Comparison of ENCODE assay signal across 17 mouse cellular contexts in the genomic region with DNA sequence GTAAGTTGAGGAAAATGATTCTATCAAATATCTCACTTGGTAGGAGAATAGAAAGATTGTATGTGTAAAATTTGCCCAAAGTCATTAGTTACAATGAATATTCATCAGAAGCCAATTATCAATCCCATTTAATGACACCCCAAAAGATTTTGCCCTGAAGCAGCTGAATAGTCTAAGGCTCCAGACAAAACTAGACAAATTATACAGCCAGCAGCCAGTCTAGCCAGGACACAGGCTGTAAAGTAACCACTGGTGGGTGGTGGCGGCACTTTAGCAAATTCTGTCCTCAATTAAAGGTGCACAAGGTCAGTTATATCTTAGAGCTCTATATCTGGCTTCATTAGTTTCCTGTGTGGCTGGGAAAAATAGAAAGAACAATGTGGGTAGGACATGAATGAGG.
A peak's percentile ranks its signal among the peaks of the same experiment; 100 is the strongest.
DNase-seq lines count a peak whose midpoint lies in the region; ATAC-seq and TF ChIP-seq lines count a peak whose summit lies in the region.
"Had no signal": no experiment of that assay in that cellular context is flagged by ENCODE, and none has a peak within 500 bp of the region (broad histone marks: within the 10 kb centered on the region; RNA-seq: fewer than 3 reads in every experiment).

No protein-coding gene starts in this region.

- no peak overlapping the region for H3K27ac ChIP-seq in forebrain, embryonic 14.5 days (ENCODE audit: low read depth, low read length)
- H3K27ac ChIP-seq in forebrain, postnatal 0 days (ENCODE audit: low read depth, low read length), result no peak overlapping the region
- no peak overlapping the region for H3K27ac ChIP-seq in forebrain, embryonic 16.5 days (ENCODE audit: low read length)
- no peak overlapping the region for H3K27ac ChIP-seq in forebrain, embryonic 12.5 days
- H3K27ac ChIP-seq: embryonic facial prominence, embryonic 10.5 days; embryonic facial prominence, embryonic 12.5 days had no signal

- no peak for TF ChIP-seq POLR2A in brain, embryonic 14.5 days (IDR thresholded peaks at IDR 0.05; ENCODE audit: borderline replicate concordance, extremely low read depth, insufficient read depth, insufficient read length, poor library complexity, severe bottlenecking)

- ATAC-seq in forebrain, embryonic 14.5 days, result 0 out of 2 replicates have a peak, but pooled peaks have one; percentile 54
- ATAC-seq in forebrain, postnatal 0 days, result no peak
- ATAC-seq in forebrain, embryonic 16.5 days, result peak; percentile 52; the same call in 1 of the 2 replicates
- ATAC-seq in forebrain, embryonic 12.5 days (ENCODE audit: low FRiP score), result no peak

- no peaks in the 10 kb centered on the region for H3K27me3 ChIP-seq in forebrain, embryonic 14.5 days (replicated peaks; ENCODE audit: control insufficient read depth, insufficient read depth, low read length)
- no peaks in the 10 kb centered on the region for H3K27me3 ChIP-seq in forebrain, postnatal 0 days (ENCODE audit: insufficient read depth, low read length)
- no peaks in the 10 kb centered on the region for H3K27me3 ChIP-seq in forebrain, embryonic 16.5 days (replicated peaks; ENCODE audit: control insufficient read depth, insufficient read depth, low read length)
- H3K27me3 ChIP-seq in forebrain, embryonic 12.5 days, result no peaks in the 10 kb centered on the region
- H3K27me3 ChIP-seq: embryonic facial prominence, embryonic 12.5 days had no signal

- H3K9ac ChIP-seq in forebrain, embryonic 14.5 days (ENCODE audit: low read length), result no peak overlapping the region
- no peak overlapping the region for H3K9ac ChIP-seq in forebrain, postnatal 0 days
- H3K9ac ChIP-seq in forebrain, embryonic 16.5 days (replicated peaks; ENCODE audit: low read depth, low read length), result no peak overlapping the region
- no peak overlapping the region for H3K9ac ChIP-seq in forebrain, embryonic 12.5 days
- H3K9ac ChIP-seq: embryonic facial prominence, embryonic 12.5 days had no signal

- peak; percentile 53 for DNase-seq in forebrain, embryonic 14.5 days (ENCODE audit: low spot score)
- DNase-seq in forebrain, postnatal 0 days, result no peak
- DNase-seq in brain, embryonic 14.5 days (ENCODE audit: low read depth), result peak; percentile 59
- DNase-seq in forelimb bud, embryonic 11.5 days (ENCODE audit: low read depth, low spot score), result peak; percentile 5
- no peak for DNase-seq in urinary bladder, postnatal 10 days (ENCODE audit: low spot score)
- DNase-seq: adrenal gland, adult 2 months; adrenal gland, postnatal 10 days; adrenal gland, postnatal 25 days; cerebellum, adult 11-12 months; cerebellum, adult 2 months; cerebellum, adult 9-10 months; cerebellum, postnatal 10 days; cerebellum, postnatal 25 days had no signal

- no peaks in the 10 kb centered on the region for H3K9me3 ChIP-seq in forebrain, embryonic 14.5 days (replicated peaks; ENCODE audit: control insufficient read depth, low read length)
- no peaks in the 10 kb centered on the region for H3K9me3 ChIP-seq in forebrain, postnatal 0 days (ENCODE audit: low read length)
- no peaks in the 10 kb centered on the region for H3K9me3 ChIP-seq in forebrain, embryonic 16.5 days (ENCODE audit: control insufficient read depth, low read length)
- H3K9me3 ChIP-seq in forebrain, embryonic 12.5 days, result no peaks in the 10 kb centered on the region
- H3K9me3 ChIP-seq: embryonic facial prominence, embryonic 10.5 days; embryonic facial prominence, embryonic 12.5 days had no signal

- 26% methylated on average over 1 of the region's 1 CpGs for WGBS in forebrain, embryonic 14.5 days
- WGBS in forebrain, postnatal 0 days, result 41% methylated on average over 1 of the region's 1 CpGs
- WGBS in forebrain, embryonic 16.5 days, result 35% methylated on average over 1 of the region's 1 CpGs
- 51% methylated on average over 1 of the region's 1 CpGs for WGBS in forebrain, embryonic 12.5 days

- TF ChIP-seq CTCF in forebrain, postnatal 0 days (IDR thresholded peaks at IDR 0.05; ENCODE audit: low read depth), result no peak
- no peak for TF ChIP-seq CTCF in brain, embryonic 14.5 days (IDR thresholded peaks at IDR 0.05; ENCODE audit: borderline replicate concordance, extremely low read depth, insufficient read depth, insufficient read length)

- H3K4me2 ChIP-seq in forebrain, embryonic 14.5 days (ENCODE audit: low read length), result no peak overlapping the region
- no peak overlapping the region for H3K4me2 ChIP-seq in forebrain, postnatal 0 days (ENCODE audit: low read depth)
- H3K4me2 ChIP-seq in forebrain, embryonic 16.5 days (ENCODE audit: low read length), result no peak overlapping the region
- H3K4me2 ChIP-seq in forebrain, embryonic 12.5 days, result no peak overlapping the region
- H3K4me2 ChIP-seq: embryonic facial prominence, embryonic 12.5 days had no signal

- peaks cover 9% of the 10 kb centered on the region; the same call in 1 of the 2 replicates for H3K4me1 ChIP-seq in forebrain, embryonic 14.5 days (ENCODE audit: control insufficient read depth, insufficient read depth, low read length)
- H3K4me1 ChIP-seq in forebrain, postnatal 0 days (ENCODE audit: insufficient read depth), result no peaks in the 10 kb centered on the region; the same call in 1 of the 2 replicates
- H3K4me1 ChIP-seq in forebrain, embryonic 16.5 days (replicated peaks; ENCODE audit: control insufficient read depth, insufficient read depth, low read length), result peaks cover 11% of the 10 kb centered on the region; the same call in 1 of the 2 replicates
- peaks cover 2% of the 10 kb centered on the region; the same call in 1 of the 2 replicates for H3K4me1 ChIP-seq in forebrain, embryonic 12.5 days

- H3K36me3 ChIP-seq in forebrain, embryonic 14.5 days (ENCODE audit: control insufficient read depth, insufficient read depth, low read length), result no peaks in the 10 kb centered on the region
- H3K36me3 ChIP-seq in forebrain, postnatal 0 days (ENCODE audit: insufficient read depth), result no peaks in the 10 kb centered on the region
- H3K36me3 ChIP-seq in forebrain, embryonic 16.5 days (ENCODE audit: control insufficient read depth, insufficient read depth), result no peaks in the 10 kb centered on the region
- no peaks in the 10 kb centered on the region for H3K36me3 ChIP-seq in forebrain, embryonic 12.5 days (replicated peaks)
- H3K36me3 ChIP-seq: embryonic facial prominence, embryonic 10.5 days; embryonic facial prominence, embryonic 12.5 days had no signal

- H3K4me3 ChIP-seq in forebrain, embryonic 14.5 days (ENCODE audit: low read depth, low read length), result no peak overlapping the region
- no peak overlapping the region for H3K4me3 ChIP-seq in forebrain, postnatal 0 days (ENCODE audit: low read depth, low read length)
- H3K4me3 ChIP-seq in forebrain, embryonic 16.5 days (replicated peaks; ENCODE audit: low read length), result no peak overlapping the region
- H3K4me3 ChIP-seq in forebrain, embryonic 12.5 days (replicated peaks), result no peak overlapping the region
- H3K4me3 ChIP-seq: embryonic facial prominence, embryonic 10.5 days; embryonic facial prominence, embryonic 12.5 days had no signal

Comparison
In these comparisons a context has a peak if more than half of its experiments do, and no peak if none do; other contexts are left out.
1. ATAC-seq: peak in forebrain, embryonic 14.5 days (single experiment) and forebrain, embryonic 16.5 days (single experiment); none in forebrain, postnatal 0 days (single experiment) and forebrain, embryonic 12.5 days (single experiment).
2. DNase-seq: peak in forebrain, embryonic 14.5 days (single experiment), brain, embryonic 14.5 days (single experiment) and forelimb bud, embryonic 11.5 days (single experiment); none in forebrain, postnatal 0 days (single experiment) and urinary bladder, postnatal 10 days (single experiment).